Mouse (Mus musculus) heart, adult 9 months (tissue): ENCODE measurements at regions not wholly inside any gene's neighbourhood (a gene's known extent, or its start where the extent isn't known, plus 50 kb on each side); places are given as distances from the start of the nearest gene placed in this dataset.

Experiments
- DNase-seq, 2 experiments: peaks; one replicate each; pipeline ENCODE4 v3.0.0; 2022; ENCODE audit warnings: low spot score in 2 of 2

DNA sequence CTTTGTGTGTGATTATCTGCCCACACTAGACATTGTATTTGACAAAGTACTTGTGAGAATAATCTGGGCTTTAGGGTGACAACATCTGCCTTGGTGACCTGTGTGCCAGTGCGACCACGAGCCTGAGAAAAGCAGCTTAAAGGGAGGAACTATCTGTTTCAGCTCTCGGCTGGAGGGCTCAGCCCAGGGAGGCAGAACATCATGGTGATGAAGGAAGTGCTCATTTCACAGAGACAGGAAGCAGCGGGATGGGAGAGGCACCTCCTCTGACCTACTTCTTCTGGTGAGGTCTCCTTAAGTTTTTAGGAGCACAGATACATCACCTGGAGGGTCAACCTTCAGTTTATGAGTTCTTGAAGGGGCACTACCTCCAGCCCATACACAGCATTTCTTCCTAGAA is 89.8 kb downstream of the Kif26a start:
- DNase-seq, result no peak

DNA sequence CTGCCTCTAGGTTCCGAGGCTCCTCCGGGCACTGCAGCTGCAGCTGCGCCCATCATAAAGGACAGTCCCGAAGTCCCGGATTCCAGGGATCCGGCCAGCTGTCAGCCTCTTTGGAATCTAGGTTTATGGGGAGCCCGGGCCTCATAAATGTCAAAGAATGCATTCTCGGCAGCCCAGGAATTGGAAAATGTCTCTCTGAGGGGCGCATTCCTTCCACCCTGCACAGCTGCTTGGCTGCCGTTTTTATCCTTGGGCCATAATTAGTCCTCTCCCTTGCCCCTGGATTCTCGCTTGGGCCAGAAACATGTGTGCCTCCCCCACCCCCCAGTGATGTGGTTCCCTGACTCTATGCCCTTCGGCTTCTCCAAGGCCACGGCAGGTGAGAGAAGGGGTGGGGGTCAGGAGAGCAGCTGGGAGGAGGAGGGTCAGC is 91.1 kb downstream of the Kif26a start:
- DNase-seq, result no peak

DNA sequence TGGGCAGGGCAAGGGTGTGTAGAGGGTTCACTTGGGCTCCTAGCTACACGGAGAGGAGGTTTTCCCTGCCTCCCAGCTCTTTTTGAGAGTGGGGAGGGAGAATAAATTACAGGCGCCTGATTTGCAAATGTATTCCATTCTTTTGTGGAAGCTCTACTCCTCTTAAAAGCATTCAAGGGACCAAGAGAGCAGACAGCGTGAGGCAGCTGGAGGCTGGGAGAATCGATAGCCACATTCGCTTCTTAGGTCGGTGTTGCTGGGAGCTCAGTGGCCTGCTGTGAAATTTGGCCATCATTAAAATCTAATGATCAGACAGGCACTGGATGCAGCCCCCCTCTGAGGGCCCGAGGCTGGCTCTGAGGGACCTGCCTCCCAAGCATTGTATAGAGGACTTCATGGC is 92.8 kb downstream of the Kif26a start:
- no peak for DNase-seq

DNA sequence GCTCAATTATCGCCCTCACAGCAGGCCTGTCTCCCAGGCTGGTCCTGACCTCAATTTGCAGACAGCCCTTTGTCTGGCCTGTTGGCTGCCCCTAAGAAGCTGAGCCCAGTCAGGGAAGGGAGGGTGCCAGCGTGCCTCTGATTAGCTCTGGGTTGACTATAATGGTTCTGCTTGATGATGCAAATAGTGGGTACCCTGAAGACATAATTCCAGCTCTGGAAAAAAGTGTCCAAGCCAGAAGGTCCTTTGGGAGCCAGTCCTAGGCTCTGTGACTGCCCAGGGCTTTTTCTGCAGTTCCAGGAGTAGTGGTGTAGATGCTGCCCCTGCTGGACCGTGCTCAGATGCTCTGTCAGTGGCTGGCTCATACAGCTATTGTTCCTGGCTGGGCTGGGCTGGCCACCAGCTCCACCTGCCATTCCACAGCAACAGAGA is 95.7 kb downstream of the Kif26a start:
- no peak for DNase-seq

DNA sequence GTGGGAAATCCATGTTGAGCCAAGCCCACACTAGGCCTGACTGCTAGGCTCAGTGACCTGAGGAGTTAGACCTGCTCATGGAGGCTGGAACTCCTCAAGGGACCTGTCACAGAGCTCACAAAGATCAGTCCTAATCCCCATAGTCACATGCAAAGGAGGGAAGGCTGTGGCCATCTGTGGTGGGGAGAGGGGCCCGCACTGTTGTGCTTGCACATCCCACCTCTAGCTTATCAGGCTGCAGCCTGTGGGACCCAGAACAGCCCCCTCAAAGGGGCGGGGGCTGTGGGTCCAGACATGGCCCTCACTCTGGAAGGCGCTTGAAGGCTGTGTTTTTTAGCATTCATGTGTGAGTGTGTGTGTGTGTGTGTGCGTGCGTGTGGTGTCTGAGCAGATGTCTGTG is 97.2 kb downstream of the Kif26a start:
- DNase-seq, result no peak

DNA sequence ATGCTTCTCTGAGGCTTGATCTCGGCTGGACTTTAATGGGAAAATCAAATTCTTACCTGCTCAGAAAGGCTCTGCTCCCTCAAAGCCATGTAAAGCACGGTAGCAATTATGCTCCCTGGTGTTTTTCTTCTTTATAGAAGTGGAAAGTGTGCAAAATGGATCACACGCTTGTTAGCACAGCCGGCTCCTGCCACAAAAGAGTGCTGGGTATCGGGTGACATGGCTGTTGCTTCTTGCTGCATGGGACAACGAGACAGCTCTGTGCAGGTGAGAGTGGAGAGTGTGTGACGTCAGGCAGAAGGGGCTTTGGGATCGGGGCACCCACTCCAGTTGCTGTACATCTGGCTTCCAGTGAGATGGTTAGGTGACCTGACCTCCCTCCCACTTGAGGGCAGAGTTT is 104.9 kb downstream of the Kif26a start:
- no peak for DNase-seq

DNA sequence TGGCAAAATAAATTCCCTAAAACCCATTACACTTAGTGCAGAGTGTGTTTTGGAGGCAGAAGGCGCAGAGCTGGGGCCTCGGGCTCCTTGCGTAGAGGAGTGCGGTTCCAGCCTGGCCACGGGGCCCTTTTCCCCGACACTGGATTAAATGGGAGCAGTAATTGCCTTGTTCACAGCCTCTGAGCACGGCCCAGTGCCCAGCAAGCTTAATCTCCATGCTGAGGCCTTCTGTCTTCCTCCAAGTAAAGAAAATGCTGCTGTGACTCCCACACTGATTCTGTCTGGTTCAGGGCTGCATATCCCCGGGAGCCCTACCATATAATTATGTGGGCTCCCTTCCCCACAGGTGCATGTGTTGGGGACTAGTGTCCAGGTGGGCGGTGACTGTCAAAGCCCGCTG is 107.5 kb downstream of the Kif26a start:
- DNase-seq, result no peak

DNA sequence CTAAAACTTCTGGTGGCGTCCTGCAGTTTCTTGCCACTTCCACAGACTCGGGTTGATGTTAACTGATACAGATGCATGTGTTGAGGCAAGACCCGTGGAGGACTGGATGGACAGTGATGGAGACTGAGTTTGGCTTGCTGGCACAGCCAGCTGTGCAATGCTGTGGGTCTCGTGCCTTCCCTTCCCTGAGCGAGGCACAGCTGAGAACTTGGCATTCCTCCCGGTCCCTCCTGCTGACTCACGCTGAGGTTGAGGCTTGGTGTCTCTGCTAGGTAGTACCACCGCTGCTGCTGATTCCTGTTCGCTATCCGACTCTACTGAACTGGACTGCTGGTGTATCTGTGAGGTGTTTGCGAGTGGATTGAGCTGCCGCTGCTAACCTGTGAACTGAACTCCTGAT is 109.2 kb downstream of the Kif26a start:
- DNase-seq, result peak in 1 of 2 experiments; percentile 23

DNA sequence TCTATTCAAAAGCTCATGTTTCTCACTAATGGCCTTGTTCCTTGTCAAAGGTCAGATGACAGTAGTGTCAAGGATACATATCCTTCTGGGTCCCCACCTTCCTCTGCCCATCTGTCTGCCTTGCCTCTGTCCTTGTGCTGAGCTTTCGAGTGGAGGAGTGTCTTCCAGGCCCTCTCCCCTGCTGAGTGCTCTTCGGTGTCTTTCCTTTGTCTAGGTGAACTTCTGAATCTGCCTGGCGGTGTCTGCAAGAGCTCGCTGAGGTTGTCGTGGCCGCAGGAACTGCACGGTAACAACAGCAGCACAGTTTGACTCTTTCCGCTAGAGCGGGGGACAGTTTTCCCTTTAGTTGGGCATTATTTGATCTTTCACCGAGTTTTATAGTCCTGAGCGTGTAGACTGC is 111.7 kb downstream of the Kif26a start:
- DNase-seq, result no peak

DNA sequence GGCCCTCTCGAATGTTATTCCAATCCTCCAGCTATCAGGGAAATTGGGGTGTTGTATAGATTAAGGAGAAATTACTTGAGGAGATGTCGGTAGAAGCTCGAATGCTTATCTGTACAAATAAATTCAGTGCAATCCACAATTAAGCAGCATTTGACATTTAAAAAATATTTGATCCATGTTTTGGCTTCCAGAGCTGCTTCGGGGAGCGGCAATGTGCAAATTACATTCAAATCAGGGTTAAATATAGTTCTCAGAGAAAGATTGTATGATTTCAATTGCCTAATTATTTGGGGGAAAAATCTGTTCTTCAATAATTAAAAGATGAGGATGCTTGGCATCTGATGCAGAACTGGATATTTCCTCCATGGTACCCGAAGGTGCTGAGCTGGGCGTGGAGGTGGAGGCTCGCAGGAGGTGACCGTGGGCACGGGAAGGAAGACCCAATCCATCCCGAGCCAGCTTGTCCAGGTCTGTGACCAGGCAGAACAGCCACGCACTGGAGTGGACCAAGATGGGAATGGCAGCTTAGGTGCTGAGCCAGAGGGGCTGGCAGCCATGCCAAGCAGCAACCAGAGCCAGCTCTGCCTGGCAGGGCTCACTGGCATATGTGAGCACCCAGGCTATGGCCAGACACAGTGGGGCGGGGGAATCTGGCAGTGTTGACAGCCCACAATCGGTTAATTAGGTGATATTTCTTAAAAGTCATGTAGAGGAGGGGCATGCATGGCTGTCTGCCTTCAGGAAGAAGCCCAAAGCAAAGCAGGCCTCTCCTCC is 117.5 kb downstream of the Kif26a start:
- DNase-seq, result peak; percentile 18 to 34

DNA sequence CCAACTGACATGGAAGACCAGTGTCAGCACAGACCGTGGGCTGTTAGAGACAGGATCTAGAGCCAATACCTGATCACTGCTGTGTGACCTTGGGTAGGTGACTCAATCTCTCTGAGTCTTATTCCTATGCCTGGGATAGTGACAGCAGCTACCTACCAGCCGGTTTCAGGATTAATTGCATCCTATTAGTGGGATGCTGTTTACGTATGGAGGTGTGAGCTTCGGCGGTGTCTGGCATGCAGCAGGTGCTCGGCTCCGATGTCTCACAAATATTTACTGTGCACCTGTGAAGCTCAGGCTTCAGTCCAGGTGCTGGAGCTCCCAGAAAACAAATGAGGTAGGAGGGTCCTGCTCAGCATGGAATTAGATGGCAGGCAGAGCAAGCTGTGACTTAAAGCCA is 118.2 kb downstream of the Kif26a start:
- no peak for DNase-seq

DNA sequence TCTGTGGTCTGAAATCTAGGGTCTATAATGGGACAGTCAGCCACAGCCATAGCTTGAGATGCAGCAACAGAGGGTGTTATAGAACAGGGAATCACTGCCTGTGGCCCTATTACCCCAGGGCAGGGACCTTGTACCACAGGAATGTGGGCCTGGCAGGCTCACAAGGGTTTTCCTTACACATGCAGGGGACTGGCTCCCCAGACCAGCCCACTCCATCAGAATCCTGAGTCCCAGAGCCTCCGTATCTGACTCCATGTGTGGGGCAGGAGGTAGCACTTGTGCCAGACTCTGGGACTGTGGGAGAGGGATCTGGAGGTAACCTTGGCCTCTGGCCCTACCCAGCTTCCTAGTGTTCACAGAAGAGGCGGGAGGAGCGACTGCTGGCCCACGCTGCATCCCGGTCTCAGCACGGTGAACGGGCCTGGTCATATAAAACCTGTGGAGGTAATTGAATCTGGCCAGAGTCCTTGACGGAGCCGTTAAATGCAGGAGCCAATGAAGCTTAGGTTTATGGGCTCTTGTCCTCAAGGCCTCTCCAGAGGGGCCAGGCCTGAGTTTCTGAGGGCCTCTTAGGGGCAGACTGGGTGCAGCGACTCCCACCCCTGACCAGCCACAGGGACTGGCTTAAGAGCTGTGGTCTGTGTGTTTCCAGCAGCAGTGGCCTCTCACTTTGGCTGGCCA is 119.4 kb downstream of the Kif26a start:
- no peak for DNase-seq

DNA sequence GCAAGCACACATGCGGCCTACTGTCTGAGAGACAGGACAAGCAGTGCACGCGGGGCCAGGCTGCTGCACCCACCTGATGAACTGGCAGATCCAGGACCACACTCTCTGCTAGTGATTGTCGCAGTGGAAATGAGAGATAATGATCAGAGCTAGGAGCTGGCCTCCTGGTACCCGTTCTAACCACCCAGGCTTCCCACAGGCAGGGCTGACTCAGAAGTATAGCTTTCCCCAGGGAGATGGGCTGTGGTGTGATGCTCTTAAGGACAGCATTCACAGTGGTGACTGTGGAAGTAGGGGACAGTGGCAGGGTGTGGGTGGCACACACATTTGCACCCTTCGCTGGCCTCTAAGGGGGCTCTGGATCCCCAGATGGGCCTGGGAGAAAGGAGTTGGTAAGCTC is 128.0 kb downstream of the Kif26a start:
- DNase-seq, result no peak

DNA sequence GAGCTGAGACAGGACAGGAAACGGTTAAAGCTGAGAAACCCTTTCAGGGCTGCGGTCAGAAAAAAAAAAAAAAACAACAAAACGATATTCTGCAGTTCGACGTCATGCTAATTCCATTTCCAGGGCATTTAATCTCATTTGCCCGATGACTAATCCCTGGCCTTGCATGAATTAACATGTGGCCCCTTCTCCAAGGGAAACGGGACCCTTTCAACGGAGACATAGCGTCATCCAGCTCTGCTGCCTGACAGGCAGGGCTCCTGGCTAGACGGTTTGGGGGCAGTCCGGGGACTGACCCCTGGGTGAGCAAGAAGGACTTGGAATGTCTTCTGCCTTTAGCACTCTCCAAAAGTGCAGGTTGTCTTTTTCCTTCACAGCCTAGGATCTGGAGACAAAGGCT is 128.7 kb downstream of the Kif26a start:
- no peak for DNase-seq

DNA sequence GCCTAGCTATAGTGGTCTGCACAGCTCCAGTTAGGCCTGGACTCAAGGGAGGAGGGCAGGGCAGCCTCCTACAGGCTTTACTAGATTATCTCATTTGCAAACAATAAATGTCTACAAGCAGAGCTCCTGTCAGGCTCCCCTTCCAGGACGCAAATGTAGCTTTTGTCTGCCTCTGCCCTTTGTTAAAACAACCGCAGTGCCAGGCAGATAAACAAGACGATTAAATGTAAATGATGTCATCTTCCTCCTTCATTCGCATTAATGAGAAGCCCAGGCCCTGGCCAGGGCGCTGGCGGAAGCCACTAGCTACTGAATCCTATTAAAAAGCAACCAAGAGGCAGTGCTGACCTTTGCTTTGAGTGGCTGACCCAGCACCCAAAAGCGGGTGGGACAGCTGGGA is 130.6 kb downstream of the Kif26a start:
- peak; percentile 10 to 41 for DNase-seq

DNA sequence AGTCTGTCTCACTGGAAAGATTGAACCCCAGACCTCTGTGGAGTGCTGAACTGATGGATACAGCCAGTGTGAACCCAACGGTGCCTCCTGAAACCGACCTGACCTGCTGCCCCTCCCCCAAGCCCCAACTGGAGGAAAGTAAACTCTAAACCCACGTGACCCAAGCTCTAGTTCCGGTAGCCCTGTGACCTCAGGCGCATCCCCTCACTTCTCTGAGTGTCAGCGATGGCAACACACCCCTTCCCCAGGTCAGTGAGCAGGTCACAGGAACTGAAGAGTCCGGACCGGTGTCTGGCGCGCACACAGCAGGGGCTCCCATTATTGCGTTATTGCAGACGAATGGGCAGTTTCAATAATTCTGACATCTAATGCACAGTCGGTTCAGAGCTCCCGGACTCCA is 131.5 kb downstream of the Kif26a start:
- no peak for DNase-seq

DNA sequence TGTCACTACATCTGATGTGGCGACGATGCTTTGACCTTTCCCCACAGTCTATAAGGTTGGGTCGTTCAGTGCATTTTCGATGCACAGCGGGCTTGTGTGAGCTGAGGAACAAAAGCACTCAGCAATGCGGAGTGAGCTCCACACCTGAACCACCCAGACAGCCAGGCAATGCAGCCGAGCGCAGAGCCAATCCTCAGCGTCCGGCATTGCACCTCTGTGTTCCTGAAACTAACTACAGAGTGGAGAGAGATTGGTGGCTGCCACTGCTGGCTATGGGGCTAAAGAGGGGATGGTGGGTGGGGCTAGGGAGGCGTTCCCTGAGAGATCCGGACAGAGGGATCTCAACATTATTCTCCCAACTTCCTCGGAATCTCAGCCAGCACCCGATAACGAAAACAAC is 139.1 kb downstream of the Kif26a start:
- no peak for DNase-seq

DNA sequence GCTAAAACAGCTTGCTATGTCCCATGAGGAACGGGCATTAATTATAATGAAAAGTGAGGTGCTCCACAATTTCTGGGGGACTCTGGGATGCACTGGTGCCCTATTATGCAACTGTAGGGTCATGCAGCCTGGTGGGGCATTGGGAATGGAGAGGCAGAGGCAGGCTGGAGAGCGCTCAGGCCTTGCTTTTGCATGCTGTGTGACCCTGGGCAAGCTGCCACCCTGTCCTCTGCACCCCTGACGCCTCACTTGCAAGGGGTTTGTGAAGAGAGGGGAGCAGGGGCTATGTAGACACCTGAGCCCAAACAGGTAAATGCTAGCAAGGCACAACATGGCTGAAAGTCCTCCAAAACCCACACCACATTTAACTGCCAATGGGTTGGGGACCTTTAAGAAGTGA is 142.8 kb downstream of the Kif26a start:
- DNase-seq, result no peak

DNA sequence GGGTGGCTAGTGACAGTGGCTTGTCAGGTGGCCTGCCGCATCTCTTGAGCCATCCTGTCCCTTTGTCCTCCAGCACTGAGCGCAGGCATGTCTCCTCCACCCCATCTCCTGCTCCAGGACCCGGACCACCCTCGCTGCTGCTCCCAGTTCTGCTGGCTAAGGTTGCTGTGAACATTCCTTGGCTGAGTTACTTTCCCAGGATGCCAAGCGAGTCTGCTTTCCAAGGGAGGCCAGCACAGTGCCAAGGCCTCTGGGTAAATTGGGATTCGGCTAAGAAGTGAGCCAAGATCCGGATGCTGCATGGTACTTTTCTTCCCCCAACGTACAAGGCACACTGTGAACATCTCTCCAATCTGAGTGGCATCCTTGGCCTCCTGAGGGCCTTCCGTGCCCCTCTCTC is 144.3 kb downstream of the Kif26a start:
- DNase-seq, result peak in 1 of 2 experiments; percentile 9

DNA sequence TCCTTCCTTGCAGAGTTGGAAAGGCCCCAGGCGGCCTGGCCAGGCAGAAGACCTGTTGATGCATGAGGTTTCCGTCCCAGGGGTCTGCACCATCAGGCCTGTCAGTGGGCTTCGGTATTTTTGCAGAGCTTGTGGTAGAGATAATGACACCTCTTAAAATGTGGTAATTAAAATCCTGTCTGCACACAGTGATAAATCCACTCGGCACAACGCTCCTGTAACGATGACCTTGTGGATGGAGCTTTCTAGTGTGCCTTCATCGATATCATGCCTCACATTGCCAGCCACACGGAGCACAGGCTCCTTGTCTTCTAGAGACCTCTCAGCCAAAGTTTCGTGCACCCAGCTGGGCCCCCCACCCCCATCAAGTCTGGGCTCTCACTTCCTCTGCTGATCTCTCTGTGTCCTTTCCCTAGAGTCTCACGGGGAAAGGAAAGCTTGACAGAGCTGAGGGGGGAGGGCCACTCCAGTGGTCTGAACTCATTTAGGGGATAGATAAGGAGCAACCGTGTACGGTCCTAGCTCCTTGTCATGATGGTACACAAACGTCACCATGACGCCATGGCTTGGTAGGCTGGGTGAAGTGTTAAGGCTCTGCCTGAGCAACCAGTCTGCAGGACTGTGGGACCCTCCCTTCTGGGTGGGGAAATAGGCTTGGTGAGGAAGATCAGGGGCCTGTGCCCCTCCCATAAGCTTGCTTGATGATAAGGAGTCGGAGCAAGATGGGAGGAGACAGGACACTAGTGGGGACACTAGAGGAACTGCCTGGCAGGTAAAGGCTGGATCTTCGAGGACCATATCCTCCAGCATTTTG is 145.9 kb downstream of the Kif26a start:
- no peak for DNase-seq

DNA sequence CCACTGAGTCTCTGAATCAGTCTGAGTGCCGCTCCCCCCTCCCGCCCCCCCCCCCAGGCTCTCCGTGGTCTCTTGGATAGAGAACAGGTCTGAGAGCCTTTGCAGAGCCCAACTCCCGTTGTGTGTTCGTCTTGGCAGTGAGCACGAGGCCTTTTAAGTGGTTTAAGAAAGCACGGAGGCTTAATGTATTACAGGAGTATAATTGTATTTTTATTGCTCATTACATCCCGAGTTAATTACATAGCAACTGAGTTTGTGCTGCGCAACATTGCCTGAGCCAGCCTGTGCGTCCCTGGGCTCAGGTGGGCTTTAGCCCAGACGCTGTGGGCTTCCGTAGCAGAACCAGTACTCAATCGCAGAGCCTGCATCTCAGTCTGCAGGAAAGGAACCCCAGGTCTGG is 147.1 kb downstream of the Kif26a start:
- DNase-seq, result no peak

DNA sequence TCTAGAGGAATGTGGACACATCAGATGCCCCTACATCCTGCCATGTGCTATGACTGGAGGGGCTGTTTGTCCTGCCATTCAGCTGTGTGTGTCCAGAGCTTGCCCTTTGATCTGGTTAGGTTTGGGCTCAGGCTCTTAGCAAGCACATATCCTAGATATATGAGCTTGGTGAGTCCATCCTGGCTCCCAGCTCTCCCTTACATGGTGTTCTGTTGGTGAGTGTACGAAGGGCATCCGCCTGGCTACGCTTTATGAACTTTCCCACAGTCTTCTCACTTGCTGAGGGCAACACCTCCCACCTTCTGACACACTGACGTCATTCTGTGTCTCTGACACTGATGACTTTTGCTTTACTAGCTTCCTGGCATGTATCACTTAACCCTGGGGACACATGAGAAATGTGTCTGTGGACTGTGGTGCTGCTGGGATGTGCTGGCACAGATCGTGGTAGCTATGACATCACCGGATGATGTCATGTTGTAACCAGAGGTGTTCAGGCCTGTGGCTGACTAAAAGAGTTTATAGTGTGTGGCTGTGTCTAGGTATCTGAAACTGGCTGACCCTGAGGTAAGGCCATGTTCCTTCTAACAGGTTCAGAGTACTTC is 149.4 kb downstream of the Kif26a start:
- DNase-seq, result no peak
